Mouse (Mus musculus): ENCODE data around the gene Rhox9. TPM values are rescaled to one million over a fixed set of nuclear protein-coding genes. Genes with fewer than 3 reads are reported as not detected.
"Not testable (repeated sequence)": the region's sequence is repeated elsewhere in the genome, so short reads cannot be mapped to it uniquely, and the experiment has no call there.

Gene Rhox9
- total RNA-seq (2014; fragmentation: Nextera tagmentation) = not detected in 2 replicates
- total RNA-seq (2017) = 0.16 TPM in 1 of 2 replicates, not detected in the other
- polyA plus RNA-seq (2012) = not detected in 2 replicates

DNA sequence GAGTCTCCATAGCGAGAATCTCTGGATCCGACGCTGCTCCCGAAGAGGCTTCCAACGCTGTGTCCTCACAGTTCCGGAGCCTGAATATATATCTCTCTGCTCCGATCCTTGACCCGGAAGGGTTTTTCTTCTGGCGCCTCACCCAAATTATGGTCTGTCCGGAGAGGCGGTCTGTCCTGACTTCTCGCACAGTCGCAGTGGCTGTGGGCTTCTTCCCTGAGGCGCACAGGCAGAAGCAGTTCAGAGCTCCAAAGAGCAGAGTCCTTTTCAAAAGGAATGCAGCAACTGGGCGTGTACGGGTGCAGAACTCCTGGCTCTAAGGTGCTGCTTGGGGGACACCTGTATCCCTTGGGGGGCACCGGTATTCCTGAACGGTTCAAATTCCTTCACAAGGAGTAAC, at the start of gene Rhox9:
TSS of gene Rhox9 (minus strand) at position 101 of the 400 bp plus-strand sequence.
- ATAC-seq (ENCODE audit: extremely low read depth, insufficient number of reproducible peaks, low FRiP score, poor library complexity, severe bottlenecking); H3K36me3 ChIP-seq (replicated peaks); DNase-seq (ENCODE audit: low spot score); H3K4me1 ChIP-seq (ENCODE audit: insufficient read depth, low read depth, low read length); H3K27me3 ChIP-seq (ENCODE audit: insufficient read depth, low read length); H3K4me3 ChIP-seq (ENCODE audit: low read depth, low read length); H3K9me3 ChIP-seq (replicated peaks): not testable (repeated sequence)

DNA sequence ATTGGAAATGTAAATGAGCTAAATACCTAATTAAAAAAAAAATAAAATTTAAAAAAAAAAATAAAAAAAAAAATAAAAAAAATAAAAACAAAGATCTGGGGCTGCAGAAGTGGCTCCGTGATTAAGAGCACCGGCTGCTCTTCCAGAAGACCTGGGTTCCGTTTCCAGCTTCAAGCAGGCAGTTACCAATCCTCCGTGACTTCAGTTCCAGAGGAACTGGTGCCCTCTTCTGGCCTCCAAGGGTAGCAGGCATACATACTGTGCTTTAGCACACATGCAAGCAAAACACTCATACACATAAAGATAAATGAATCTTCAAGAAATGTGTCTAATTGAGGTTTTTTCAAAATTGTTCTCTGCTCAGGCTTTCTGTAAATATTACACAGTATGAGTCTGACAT, 14.7 kb upstream of the Rhox9 start:
- DNase-seq (ENCODE audit: low spot score) = no peak
- ATAC-seq (ENCODE audit: extremely low read depth, insufficient number of reproducible peaks, low FRiP score, poor library complexity, severe bottlenecking) = no peak

DNA sequence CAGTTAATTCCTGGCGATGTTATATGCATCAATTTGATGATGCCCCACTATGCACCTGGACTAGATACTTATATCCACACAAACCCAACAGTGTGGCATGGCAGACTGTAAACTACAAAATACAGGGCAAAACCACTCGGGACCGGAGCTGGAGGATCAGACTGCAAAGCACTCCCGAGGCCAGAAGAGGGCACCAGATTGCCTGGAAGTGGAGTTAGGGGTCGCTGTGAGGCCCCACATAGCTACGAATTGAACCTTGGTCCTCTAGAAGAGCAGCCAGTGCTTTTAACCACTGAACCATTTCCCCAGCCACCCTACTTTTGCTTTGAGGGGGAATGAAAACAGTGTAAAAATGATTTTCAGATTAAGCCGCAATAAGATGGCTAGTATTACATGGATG, 7.0 kb upstream of the Rhox9 start:
- ATAC-seq (ENCODE audit: extremely low read depth, insufficient number of reproducible peaks, low FRiP score, poor library complexity, severe bottlenecking) = no peak
- Histone ChIP-seq H3K4me3 (ENCODE audit: low read depth, low read length) (no peak overlapping the region), H3K4me1 (ENCODE audit: insufficient read depth, low read depth, low read length) (no peaks in the 10 kb centered on the region), H3K27me3 (ENCODE audit: insufficient read depth, low read length) (no peaks in the 10 kb centered on the region), H3K36me3 (replicated peaks) (no peaks in the 10 kb centered on the region), H3K9me3 (replicated peaks) (no peaks in the 10 kb centered on the region)
- no peak for DNase-seq (ENCODE audit: low spot score)
- TF ChIP-seq CTCF (IDR thresholded peaks at IDR 0.05; ENCODE audit: low read depth, low read length) (no peak), POLR2AphosphoS5 (IDR thresholded peaks at IDR 0.05; ENCODE audit: insufficient replicate concordance, low read depth, low read length) (no peak), GATA1 (IDR thresholded peaks at IDR 0.05; ENCODE audit: borderline replicate concordance, low read length) (no peak), GATA2 (IDR thresholded peaks at IDR 0.05; ENCODE audit: borderline replicate concordance, low read depth, low read length) (no peak), TAL1 (conservative IDR thresholded peaks at IDR 0.05; ENCODE audit: low read depth, low read length) (no peak)

More for the DNA sequence above, 14.7 kb upstream of the Rhox9 start:
- no peaks in the 10 kb centered on the region for H3K36me3 ChIP-seq (replicated peaks)
- H3K4me3 ChIP-seq (ENCODE audit: low read depth, low read length) = no peak overlapping the region
- no peaks in the 10 kb centered on the region for H3K4me1 ChIP-seq (ENCODE audit: insufficient read depth, low read depth, low read length)
- no peaks in the 10 kb centered on the region for H3K27me3 ChIP-seq (ENCODE audit: insufficient read depth, low read length)
- H3K9me3 ChIP-seq (replicated peaks) = no peaks in the 10 kb centered on the region
- no peak for TF ChIP-seq CTCF (IDR thresholded peaks at IDR 0.05; ENCODE audit: low read depth, low read length)
- no peak for TF ChIP-seq POLR2AphosphoS5 (IDR thresholded peaks at IDR 0.05; ENCODE audit: insufficient replicate concordance, low read depth, low read length)
- no peak for TF ChIP-seq GATA2 (IDR thresholded peaks at IDR 0.05; ENCODE audit: borderline replicate concordance, low read depth, low read length)
- no peak for TF ChIP-seq TAL1 (conservative IDR thresholded peaks at IDR 0.05; ENCODE audit: low read depth, low read length)
- no peak for TF ChIP-seq GATA1 (IDR thresholded peaks at IDR 0.05; ENCODE audit: borderline replicate concordance, low read length)

- H3K36me3 ChIP-seq (replicated peaks) = no peaks in the 10 kb centered on the region
- TF ChIP-seq GATA1 (IDR thresholded peaks at IDR 0.05; ENCODE audit: borderline replicate concordance, low read length) (no peak), CTCF (IDR thresholded peaks at IDR 0.05; ENCODE audit: low read depth, low read length) (no peak), TAL1 (conservative IDR thresholded peaks at IDR 0.05; ENCODE audit: low read depth, low read length) (no peak), POLR2AphosphoS5 (IDR thresholded peaks at IDR 0.05; ENCODE audit: insufficient replicate concordance, low read depth, low read length) (no peak), GATA2 (IDR thresholded peaks at IDR 0.05; ENCODE audit: borderline replicate concordance, low read depth, low read length) (no peak)
- no peaks in the 10 kb centered on the region for H3K4me1 ChIP-seq (ENCODE audit: insufficient read depth, low read depth, low read length)
- ATAC-seq (ENCODE audit: extremely low read depth, insufficient number of reproducible peaks, low FRiP score, poor library complexity, severe bottlenecking) (no peak), DNase-seq (ENCODE audit: low spot score) (no peak)
- H3K27me3 ChIP-seq (ENCODE audit: insufficient read depth, low read length) = no peaks in the 10 kb centered on the region
- H3K4me3 ChIP-seq (ENCODE audit: low read depth, low read length) = no peak overlapping the region
- no peaks in the 10 kb centered on the region for H3K9me3 ChIP-seq (replicated peaks)
Measured at GRCm38 (mm10) chrX:37903727-37904126, 2.2 kb upstream of the Rhox9 start.

- not testable (repeated sequence) for H3K27me3 ChIP-seq (ENCODE audit: insufficient read depth, low read length); H3K4me1 ChIP-seq (ENCODE audit: insufficient read depth, low read depth, low read length); ATAC-seq (ENCODE audit: extremely low read depth, insufficient number of reproducible peaks, low FRiP score, poor library complexity, severe bottlenecking); H3K36me3 ChIP-seq (replicated peaks); DNase-seq (ENCODE audit: low spot score); H3K4me3 ChIP-seq (ENCODE audit: low read depth, low read length); H3K9me3 ChIP-seq (replicated peaks)
Measured at GRCm38 (mm10) chrX:37897132-37897531, 4.4 kb downstream of the Rhox9 start, which contains the start of gene Rhox7b. TSS of gene Rhox7b (minus strand) at chrX:37897232.

DNA sequence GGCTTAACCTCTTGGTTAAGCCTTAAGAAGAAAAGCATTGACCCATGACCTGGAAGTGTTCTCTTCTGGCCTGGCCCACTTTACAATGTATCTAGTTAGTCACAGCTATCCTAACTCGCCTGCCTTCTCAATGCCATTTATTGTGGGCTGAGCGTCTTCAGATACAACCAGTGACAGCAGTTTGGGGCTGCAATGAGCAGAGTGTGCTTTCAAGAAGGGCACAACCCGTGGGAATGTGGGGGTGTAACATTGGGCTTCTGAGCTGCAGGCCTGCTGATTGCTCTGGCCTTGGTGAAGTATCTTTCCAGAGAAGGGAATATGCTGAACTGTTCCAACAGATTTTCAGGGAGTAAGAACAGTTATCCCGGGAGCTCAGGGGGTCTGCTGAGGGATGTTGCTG, 22.7 kb downstream of the Rhox9 start, which contains the start of gene Rhox8:
TSS of gene Rhox8 (minus strand) at position 101 of the 400 bp plus-strand sequence.
- TF ChIP-seq POLR2AphosphoS5 (IDR thresholded peaks at IDR 0.05; ENCODE audit: insufficient replicate concordance, low read depth, low read length) = no peak
- TF ChIP-seq GATA2 (IDR thresholded peaks at IDR 0.05; ENCODE audit: borderline replicate concordance, low read depth, low read length) = no peak
- TF ChIP-seq GATA1 (IDR thresholded peaks at IDR 0.05; ENCODE audit: borderline replicate concordance, low read length) = no peak
- no peak for TF ChIP-seq TAL1 (conservative IDR thresholded peaks at IDR 0.05; ENCODE audit: low read depth, low read length)
- no peak for TF ChIP-seq CTCF (IDR thresholded peaks at IDR 0.05; ENCODE audit: low read depth, low read length)
- no peak for DNase-seq (ENCODE audit: low spot score)
- no peak for ATAC-seq (ENCODE audit: extremely low read depth, insufficient number of reproducible peaks, low FRiP score, poor library complexity, severe bottlenecking)
- no peak within 1 kb of the TSS for H3K4me3 ChIP-seq (ENCODE audit: low read depth, low read length)
- no peaks in the 10 kb centered on the region for H3K36me3 ChIP-seq (replicated peaks)
- H3K9me3 ChIP-seq (replicated peaks) = no peaks in the 10 kb centered on the region
- no peaks in the 10 kb centered on the region for H3K4me1 ChIP-seq (ENCODE audit: insufficient read depth, low read depth, low read length)
- H3K27me3 ChIP-seq (ENCODE audit: insufficient read depth, low read length) = no peaks in the 10 kb centered on the region

DNA sequence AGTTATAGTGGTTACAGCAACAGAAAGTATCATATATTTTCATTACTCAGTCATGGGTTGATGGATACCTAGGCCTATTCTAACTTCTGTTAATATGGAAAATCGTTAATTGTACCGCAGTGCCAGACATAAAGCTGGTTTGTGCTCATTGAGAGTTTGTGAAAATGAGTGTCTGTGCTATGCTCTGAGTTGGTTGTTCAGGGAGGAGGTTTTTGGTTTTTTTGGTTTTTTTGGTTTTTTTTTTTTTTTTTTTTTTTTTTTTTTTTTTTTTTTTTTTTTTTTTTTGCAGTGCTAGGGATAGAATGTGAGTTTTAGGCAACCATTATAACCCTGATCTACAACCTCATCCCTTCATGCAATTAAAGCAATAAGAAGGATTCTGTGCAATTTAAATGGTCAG, 29.9 kb downstream of the Rhox9 start:
- Histone ChIP-seq H3K4me1 (ENCODE audit: insufficient read depth, low read depth, low read length) (no peaks in the 10 kb centered on the region), H3K4me3 (ENCODE audit: low read depth, low read length) (no peak overlapping the region), H3K27me3 (ENCODE audit: insufficient read depth, low read length) (no peaks in the 10 kb centered on the region), H3K36me3 (replicated peaks) (no peaks in the 10 kb centered on the region), H3K9me3 (replicated peaks) (no peaks in the 10 kb centered on the region)
- TF ChIP-seq GATA2 (IDR thresholded peaks at IDR 0.05; ENCODE audit: borderline replicate concordance, low read depth, low read length) (no peak), CTCF (IDR thresholded peaks at IDR 0.05; ENCODE audit: low read depth, low read length) (no peak), POLR2AphosphoS5 (IDR thresholded peaks at IDR 0.05; ENCODE audit: insufficient replicate concordance, low read depth, low read length) (no peak), TAL1 (conservative IDR thresholded peaks at IDR 0.05; ENCODE audit: low read depth, low read length) (no peak), GATA1 (IDR thresholded peaks at IDR 0.05; ENCODE audit: borderline replicate concordance, low read length) (no peak)
- no peak for DNase-seq (ENCODE audit: low spot score)
- no peak for ATAC-seq (ENCODE audit: extremely low read depth, insufficient number of reproducible peaks, low FRiP score, poor library complexity, severe bottlenecking)

Other genes starting within 250 kb of the Rhox9 start
- not detected in 2 replicates for gene Rhox3h, start 233.0 kb downstream of the Rhox9 start, total RNA-seq (2014; fragmentation: Nextera tagmentation)
- not detected in 2 replicates for gene Rhox3h, start 233.0 kb downstream of the Rhox9 start, total RNA-seq (2017)
- not detected in 2 replicates for gene Rhox3h, start 233.0 kb downstream of the Rhox9 start, polyA plus RNA-seq (2012)
- gene Rhox2h, start 228.5 kb downstream of the Rhox9 start, total RNA-seq (2014; fragmentation: Nextera tagmentation) = not detected in 2 replicates
- 0.60 and 0.93 TPM in 2 replicates for gene Rhox2h, start 228.5 kb downstream of the Rhox9 start, total RNA-seq (2017)
- 0.07 TPM in 1 of 2 replicates, not detected in the other for gene Rhox2h, start 228.5 kb downstream of the Rhox9 start, polyA plus RNA-seq (2012)
- not detected in 2 replicates for gene Rhox5, start 96.9 kb downstream of the Rhox9 start, total RNA-seq (2014; fragmentation: Nextera tagmentation)
- 0.41 and 2.0 TPM in 2 replicates for gene Rhox5, start 96.9 kb downstream of the Rhox9 start, total RNA-seq (2017)
- 0.21 and 0.41 TPM in 2 replicates for gene Rhox5, start 96.9 kb downstream of the Rhox9 start, polyA plus RNA-seq (2012)
- gene Rhox6, start 74.9 kb downstream of the Rhox9 start, total RNA-seq (2014; fragmentation: Nextera tagmentation) = not detected in 2 replicates
- gene Rhox6, start 74.9 kb downstream of the Rhox9 start, total RNA-seq (2017) = not detected in 2 replicates
- not detected in 2 replicates for gene Rhox6, start 74.9 kb downstream of the Rhox9 start, polyA plus RNA-seq (2012)
- gene Rhox7a, start 70.1 kb downstream of the Rhox9 start, total RNA-seq (2014; fragmentation: Nextera tagmentation) = not detected in 2 replicates
- not detected in 2 replicates for gene Rhox7a, start 70.1 kb downstream of the Rhox9 start, total RNA-seq (2017)
- gene Rhox7a, start 70.1 kb downstream of the Rhox9 start, polyA plus RNA-seq (2012) = not detected in 2 replicates
- 44.2 TPM in 1 of 2 replicates, not detected in the other for gene Rhox8, start 22.8 kb downstream of the Rhox9 start, total RNA-seq (2014; fragmentation: Nextera tagmentation)
- not detected in 2 replicates for gene Rhox8, start 22.8 kb downstream of the Rhox9 start, total RNA-seq (2017)
- not detected in 2 replicates for gene Rhox8, start 22.8 kb downstream of the Rhox9 start, polyA plus RNA-seq (2012)
- gene Rhox7b, start 4.5 kb downstream of the Rhox9 start, total RNA-seq (2014; fragmentation: Nextera tagmentation) = not detected in 2 replicates
- gene Rhox7b, start 4.5 kb downstream of the Rhox9 start, total RNA-seq (2017) = not detected in 2 replicates
- gene Rhox7b, start 4.5 kb downstream of the Rhox9 start, polyA plus RNA-seq (2012) = not detected in 2 replicates
- not detected in 2 replicates for gene Btg1-ps1, start 117.0 kb upstream of the Rhox9 start, total RNA-seq (2014; fragmentation: Nextera tagmentation)
- not detected in 2 replicates for gene Btg1-ps1, start 117.0 kb upstream of the Rhox9 start, total RNA-seq (2017)
- not detected in 2 replicates for gene Btg1-ps1, start 117.0 kb upstream of the Rhox9 start, polyA plus RNA-seq (2012)
- not detected in 2 replicates for gene Btg1-ps2, start 141.3 kb upstream of the Rhox9 start, total RNA-seq (2014; fragmentation: Nextera tagmentation)
- not detected in 2 replicates for gene Btg1-ps2, start 141.3 kb upstream of the Rhox9 start, total RNA-seq (2017)
- not detected in 2 replicates for gene Btg1-ps2, start 141.3 kb upstream of the Rhox9 start, polyA plus RNA-seq (2012)
- not detected in 2 replicates for gene Rhox10, start 164.7 kb upstream of the Rhox9 start, total RNA-seq (2014; fragmentation: Nextera tagmentation)
- gene Rhox10, start 164.7 kb upstream of the Rhox9 start, total RNA-seq (2017) = not detected in 2 replicates
- not detected in 2 replicates for gene Rhox10, start 164.7 kb upstream of the Rhox9 start, polyA plus RNA-seq (2012)
- gene Rhox11, start 183.4 kb upstream of the Rhox9 start, total RNA-seq (2014; fragmentation: Nextera tagmentation) = not detected in 2 replicates
- gene Rhox11, start 183.4 kb upstream of the Rhox9 start, total RNA-seq (2017) = not detected in 2 replicates
- gene Rhox11, start 183.4 kb upstream of the Rhox9 start, polyA plus RNA-seq (2012) = not detected in 2 replicates
- not detected in 2 replicates for gene Rhox12, start 209.1 kb upstream of the Rhox9 start, total RNA-seq (2014; fragmentation: Nextera tagmentation)
- gene Rhox12, start 209.1 kb upstream of the Rhox9 start, total RNA-seq (2017) = not detected in 2 replicates
- gene Rhox12, start 209.1 kb upstream of the Rhox9 start, polyA plus RNA-seq (2012) = not detected in 2 replicates
- gene Rhox13, start 219.4 kb upstream of the Rhox9 start, total RNA-seq (2014; fragmentation: Nextera tagmentation) = not detected in 2 replicates
- not detected in 2 replicates for gene Rhox13, start 219.4 kb upstream of the Rhox9 start, total RNA-seq (2017)
- not detected in 2 replicates for gene Rhox13, start 219.4 kb upstream of the Rhox9 start, polyA plus RNA-seq (2012)

Data from G1E (cell line).